Mouse (Mus musculus): ENCODE results near the gene Cidec. TPM values are rescaled to one million over a fixed set of nuclear protein-coding genes. Genes with fewer than 3 reads are reported as not detected.

Gene Cidec
- total RNA-seq, 2 experiments from 2014 or later = 5.6 to 9.0 TPM

- no peak for DNase-seq (ENCODE audit: low spot score)
- intact Hi-C loops (cut with DNase I) = no loop called here
Observed at GRCm38 (mm10) chr6:113423000-113423399, 12.6 kb downstream of the Cidec start.

- intact Hi-C loops (cut with DNase I) = no loop called here
- DNase-seq (ENCODE audit: low spot score) = peak; percentile 94
Observed at GRCm38 (mm10) chr6:113419199-113419587, 16.4 kb downstream of the Cidec start, which contains the start of gene Rpusd3. Gene Rpusd3, minus strand, starts transcription at chr6:113419340.

GRCm38 (mm10) chr6:113418441-113419198, 16.9 kb downstream of the Cidec start:
- no peak for DNase-seq (ENCODE audit: low spot score)
- intact Hi-C loops (cut with DNase I) = no loop called here

GRCm38 (mm10) chr6:113416416-113416815, 19.1 kb downstream of the Cidec start:
- intact Hi-C loops (cut with DNase I) = no loop called here
- no peak for DNase-seq (ENCODE audit: low spot score)

- DNase-seq (ENCODE audit: low spot score) = no peak
- intact Hi-C loops (cut with DNase I) = no loop called here
Observed at GRCm38 (mm10) chr6:113410001-113410400, 25.6 kb downstream of the Cidec start.

GRCm38 (mm10) chr6:113406683-113407082, 28.9 kb downstream of the Cidec start:
- intact Hi-C loops (cut with DNase I) = no loop called here
- DNase-seq (ENCODE audit: low spot score) = no peak

GRCm38 (mm10) chr6:113405483-113405882, 30.1 kb downstream of the Cidec start:
- intact Hi-C loops (cut with DNase I) = no loop called here

GRCm38 (mm10) chr6:113404649-113405448, 30.7 kb downstream of the Cidec start:
- intact Hi-C loops (cut with DNase I) = no loop called here
- no peak for DNase-seq (ENCODE audit: low spot score)

More at GRCm38 (mm10) chr6:113405483-113405882, 30.1 kb downstream of the Cidec start:
- DNase-seq (ENCODE audit: low spot score) = no peak

GRCm38 (mm10) chr6:113402094-113402493, 33.5 kb downstream of the Cidec start:
- no peak for DNase-seq (ENCODE audit: low spot score)
- intact Hi-C loops (cut with DNase I) = no loop called here

- DNase-seq (ENCODE audit: low spot score) = no peak
- intact Hi-C loops (cut with DNase I) = no loop called here
Observed at GRCm38 (mm10) chr6:113396270-113397030, 39.1 kb downstream of the Cidec start.

- intact Hi-C loops (cut with DNase I) = no loop called here
- no peak for DNase-seq (ENCODE audit: low spot score)
Observed at GRCm38 (mm10) chr6:113395501-113395900, 40.1 kb downstream of the Cidec start.

- intact Hi-C loops (cut with DNase I) = no loop called here
Observed at GRCm38 (mm10) chr6:113394811-113395210, 40.7 kb downstream of the Cidec start.

GRCm38 (mm10) chr6:113393951-113394350, 41.6 kb downstream of the Cidec start:
- intact Hi-C loops (cut with DNase I) = no loop called here
- DNase-seq (ENCODE audit: low spot score) = no peak

More at GRCm38 (mm10) chr6:113394811-113395210, 40.7 kb downstream of the Cidec start:
- no peak for DNase-seq (ENCODE audit: low spot score)

GRCm38 (mm10) chr6:113392387-113393071, 43.0 kb downstream of the Cidec start:
- intact Hi-C loops (cut with DNase I) = no loop called here
- peak; percentile 26 for DNase-seq (ENCODE audit: low spot score)

- intact Hi-C loops (cut with DNase I) = no loop called here
- DNase-seq (ENCODE audit: low spot score) = no peak
Observed at GRCm38 (mm10) chr6:113392015-113392386, 43.6 kb downstream of the Cidec start.

GRCm38 (mm10) chr6:113390715-113391114, 44.8 kb downstream of the Cidec start:
- intact Hi-C loops (cut with DNase I) = no loop called here
- no peak for DNase-seq (ENCODE audit: low spot score)

GRCm38 (mm10) chr6:113388960-113389359, 46.6 kb downstream of the Cidec start, which contains the start of gene Ttll3:
Gene Ttll3, plus strand, starts transcription at chr6:113389260.
- intact Hi-C loops (cut with DNase I) = no loop called here
- DNase-seq (ENCODE audit: low spot score) = no peak

- DNase-seq (ENCODE audit: low spot score) = no peak
- intact Hi-C loops (cut with DNase I) = no loop called here
Observed at GRCm38 (mm10) chr6:113386025-113386424, 49.5 kb downstream of the Cidec start.

- DNase-seq (ENCODE audit: low spot score) = no peak
- intact Hi-C loops (cut with DNase I) = no loop called here
Observed at GRCm38 (mm10) chr6:113385160-113385714, 50.3 kb downstream of the Cidec start.
